Mouse (Mus musculus) olfactory bulb, adult 2 months (tissue): ENCODE measurements at regions not wholly inside any gene's neighbourhood (a gene's known extent, or its start where the extent isn't known, plus 50 kb on each side); places are given as distances from the start of the nearest gene placed in this dataset.

Source experiments
- CTCF ChIP-seq: fragments of 200-500 bp; IDR thresholded peaks from 2 replicates; pipeline ENCODE4 v1.5.1; 2012; ENCODE audit warnings: low read depth, mild to moderate bottlenecking, low read length, moderate library complexity; ENCODE audit not compliant: insufficient read depth
- POLR2A ChIP-seq: fragments of 200-500 bp; IDR thresholded peaks from 2 replicates; pipeline ENCODE4 v1.6.1; 2012; ENCODE audit warnings: mild to moderate bottlenecking, low read depth, low read length, moderate library complexity; ENCODE audit not compliant: insufficient read depth

DNA sequence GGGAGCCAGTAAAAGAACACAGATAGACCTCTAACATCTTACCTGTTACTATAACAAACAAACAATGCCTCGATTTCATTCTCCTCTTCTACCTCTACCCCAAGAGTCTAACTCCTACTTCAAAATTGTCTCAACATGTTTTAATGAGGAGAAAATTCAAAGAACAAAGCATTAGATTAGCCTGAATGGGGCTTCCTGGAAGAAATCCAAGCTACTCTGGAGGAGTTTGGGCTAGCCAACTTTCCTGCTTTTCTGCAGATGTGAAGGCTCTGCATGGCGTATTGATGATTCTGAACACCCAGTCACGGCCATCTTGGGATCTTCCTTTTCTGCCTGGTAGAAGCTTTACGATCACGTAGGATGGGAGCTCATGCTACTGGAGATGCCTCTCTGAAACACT is 62.9 kb upstream of the Boc start:
- TF ChIP-seq POLR2A, result no peak
- TF ChIP-seq CTCF, result no peak
